Mouse (Mus musculus) liver, embryonic 12.5 days (tissue): ENCODE data around the gene Parm1. TPM values are rescaled to one million over a fixed set of nuclear protein-coding genes. Genes with fewer than 3 reads are reported as not detected.

ENCODE experiments used
- ATAC-seq: fragments of 200-750 bp; cut with Nextera tagmentation; 2 replicates; pipeline ENCODE4 v1.8.0; 2017; ENCODE audit warnings: moderate number of reproducible peaks, mild to moderate bottlenecking, moderate library complexity
- H3K27ac ChIP-seq: fragments of 300-500 bp; sonication (generic); 2 replicates; pipeline ENCODE4 v1.5.1; 2016; ENCODE audit warnings: mild to moderate bottlenecking
- H3K27me3 ChIP-seq: fragments of 300-500 bp; sonication (generic); replicated peaks from 2 replicates; pipeline ENCODE4 v1.6.1; 2016; ENCODE audit warnings: mild to moderate bottlenecking, moderate library complexity
- H3K36me3 ChIP-seq: fragments of 300-500 bp; sonication (generic); 2 replicates; pipeline ENCODE4 v1.6.1; 2016; ENCODE audit warnings: mild to moderate bottlenecking, moderate library complexity
- H3K4me1 ChIP-seq: fragments of 300-500 bp; sonication (generic); 2 replicates; pipeline ENCODE4 v1.6.1; 2016
- H3K4me2 ChIP-seq: fragments of 300-500 bp; sonication (generic); 2 replicates; pipeline ENCODE4 v1.6.1; 2016; ENCODE audit warnings: mild to moderate bottlenecking, moderate library complexity
- H3K4me3 ChIP-seq: fragments of 300-500 bp; sonication (generic); 2 replicates; pipeline ENCODE4 v1.5.1; 2016; ENCODE audit warnings: mild to moderate bottlenecking, moderate library complexity
- H3K9ac ChIP-seq: fragments of 300-500 bp; sonication (generic); 2 replicates; pipeline ENCODE4 v1.6.1; 2016; ENCODE audit warnings: mild to moderate bottlenecking, moderate library complexity
- H3K9me3 ChIP-seq: fragments of 300-500 bp; sonication (generic); replicated peaks from 2 replicates; pipeline ENCODE4 v1.6.1; 2016; ENCODE audit warnings: mild to moderate bottlenecking, moderate library complexity
- WGBS: fragments of 180-500 bp; shearing (Covaris S2); methylation state at CpG from one replicate; pipeline ENCODE4 v1.1.7; 2016; ENCODE audit not compliant: insufficient replicate concordance; 5-methylcytosine and 5-hydroxymethylcytosine counted together
- polyA plus RNA-seq: library from polyadenylated mRNA; unstranded; fragments of >200 nt; fragmentation: Nextera tagmentation; extraction: Ambion mirVana; gene quantifications from 2 replicates; pipeline ENCODE4 v1.2.1, GENCODE M21; 2016

Gene Parm1
- polyA plus RNA-seq, 1 experiment from 2014 or later = 2.6 TPM

GRCm38 (mm10) chr5:91667127-91667526, 149.7 kb downstream of the Parm1 start:
- H3K9me3 ChIP-seq = no peaks in the 10 kb centered on the region
- no peak overlapping the region for H3K27ac ChIP-seq
- WGBS = 78% methylated on average over 4 of the region's 4 CpGs
- H3K27me3 ChIP-seq = no peaks in the 10 kb centered on the region
- no peak for ATAC-seq
- no peak overlapping the region for H3K4me3 ChIP-seq
- H3K4me1 ChIP-seq = no peaks in the 10 kb centered on the region
- no peak overlapping the region for H3K4me2 ChIP-seq
- no peak overlapping the region for H3K9ac ChIP-seq
- H3K36me3 ChIP-seq = no peaks in the 10 kb centered on the region

GRCm38 (mm10) chr5:91669235-91669634, 151.8 kb downstream of the Parm1 start:
- Histone ChIP-seq H3K9ac (no peak overlapping the region), H3K9me3 (no peaks in the 10 kb centered on the region), H3K4me1 (no peaks in the 10 kb centered on the region), H3K4me3 (no peak overlapping the region), H3K4me2 (no peak overlapping the region), H3K27me3 (no peaks in the 10 kb centered on the region), H3K27ac (no peak overlapping the region), H3K36me3 (no peaks in the 10 kb centered on the region)
- 75% methylated on average over 4 of the region's 4 CpGs for WGBS
- ATAC-seq = no peak

Other genes with a start within 250 kb of the Parm1 start
- gene Btc, start 114.6 kb upstream of the Parm1 start, polyA plus RNA-seq = 0.08 and 0.33 TPM in 2 replicates